Mouse (Mus musculus) C2C12 (cell line): Measurements from ENCODE around the gene Kcnmb2. TPM values are rescaled to one million over a fixed set of nuclear protein-coding genes. Genes with fewer than 3 reads are reported as not detected.

ENCODE experiments used
- H3K27me3 ChIP-seq: one replicate; pipeline ENCODE4 v1.6.1; 2011; ENCODE audit not compliant: control insufficient read depth, insufficient read depth, insufficient read length
- H3K36me3 ChIP-seq: one replicate; pipeline ENCODE4 v1.6.1; 2011; ENCODE audit not compliant: control insufficient read depth, insufficient read depth
- H3K4me3 ChIP-seq: one replicate; pipeline ENCODE4 v1.5.1; 2011; ENCODE audit warnings: mild to moderate bottlenecking, control low read depth; ENCODE audit not compliant: poor library complexity, insufficient read depth, severe bottlenecking
- H3K79me2 ChIP-seq: one replicate; pipeline ENCODE4 v1.6.1; 2011; ENCODE audit not compliant: control insufficient read depth, insufficient read depth
- H3K79me3 ChIP-seq: one replicate; pipeline ENCODE4 v1.6.1; 2011; ENCODE audit warnings: low read depth, control low read depth
- H3ac ChIP-seq: one replicate; pipeline ENCODE3; 2011; ENCODE audit warnings: low read depth; ENCODE audit not compliant: control insufficient read depth, insufficient read length
- CEBPB ChIP-seq: IDR thresholded peaks from one replicate; pipeline ENCODE4 v1.6.1; 2011; ENCODE audit warnings: low read depth, mild to moderate bottlenecking, control low read depth, moderate library complexity
- CTCF ChIP-seq: IDR thresholded peaks from one replicate; pipeline ENCODE4 v1.5.1; 2011; ENCODE audit not compliant: control insufficient read depth, insufficient read depth, insufficient read length
- FOSL1 ChIP-seq: IDR thresholded peaks from one replicate; pipeline ENCODE4 v1.8.0; 2011; ENCODE audit warnings: mild to moderate bottlenecking, low read length; ENCODE audit not compliant: poor library complexity, insufficient read depth, severe bottlenecking
- MAX ChIP-seq: IDR thresholded peaks from one replicate; pipeline ENCODE4 v1.6.1; 2011; ENCODE audit warnings: mild to moderate bottlenecking, control low read depth
- MYOD1 ChIP-seq: IDR thresholded peaks from one replicate; pipeline ENCODE4 v1.6.1; 2011; ENCODE audit warnings: low read depth; ENCODE audit not compliant: control insufficient read depth, insufficient read length
- MYOG ChIP-seq: IDR thresholded peaks from one replicate; pipeline ENCODE4 v1.6.1; 2011; ENCODE audit not compliant: control insufficient read depth, insufficient read length; ENCODE audit errors: extremely low read depth
- USF1 ChIP-seq: IDR thresholded peaks from one replicate; pipeline ENCODE4 v1.6.1; 2011; ENCODE audit warnings: low read depth, mild to moderate bottlenecking, control low read depth, moderate library complexity
- polyA plus RNA-seq: library from polyadenylated mRNA; unstranded; fragments of >200 nt; fragmentation: generic; extraction: Trizol; gene quantifications from one replicate; pipeline ENCODE4 v1.2.1, GENCODE M21; 2012; ENCODE audit warnings: missing spikeins

The Kcnmb2 gene
- polyA plus RNA-seq, 1 experiment: not detected

DNA sequence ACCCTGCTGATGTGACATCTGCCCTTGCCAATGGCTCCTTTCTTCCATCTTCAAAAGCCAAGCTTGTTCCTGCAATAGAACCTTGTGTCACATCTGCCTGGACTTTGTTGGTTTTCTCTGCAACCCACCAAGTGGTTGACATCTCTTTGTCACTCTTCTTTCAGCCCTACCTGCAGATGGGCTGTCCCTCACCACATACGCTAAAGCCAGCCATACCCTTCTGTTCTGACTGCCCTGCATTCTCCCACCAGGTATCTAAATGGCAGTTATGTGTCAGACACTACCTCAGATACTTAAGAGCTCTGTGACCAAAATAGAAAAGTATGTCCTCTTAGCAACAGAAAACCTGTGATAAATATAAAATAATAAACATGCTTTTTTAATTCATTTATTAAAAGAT is 186.5 kb downstream of the Kcnmb2 start:
- H3K36me3 ChIP-seq: no peaks in the 10 kb centered on the region
- TF ChIP-seq USF1 (no peak), MYOG (no peak), MAX (no peak), FOSL1 (no peak), MYOD1 (no peak), CTCF (no peak), CEBPB (no peak)

DNA sequence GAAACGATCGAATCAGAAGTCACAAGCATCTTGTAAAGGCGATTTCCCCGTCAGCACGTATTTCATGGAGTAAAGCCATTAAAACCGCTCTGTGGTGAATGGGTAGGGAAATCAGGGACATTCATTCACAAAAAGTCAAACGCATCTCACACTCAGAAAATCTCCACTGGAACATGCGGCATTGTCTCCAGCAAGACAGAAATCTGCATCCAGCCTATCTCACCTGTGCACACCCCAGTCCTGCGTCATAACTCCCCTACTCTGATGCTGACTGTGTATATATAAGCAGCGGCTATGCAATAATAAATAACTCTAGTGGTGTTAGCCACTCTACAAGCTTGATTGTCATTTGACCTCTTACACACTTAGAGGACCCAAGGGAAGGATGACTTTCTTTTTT is 199.1 kb downstream of the Kcnmb2 start:
- no peaks in the 10 kb centered on the region for H3K27me3 ChIP-seq
- no peak for TF ChIP-seq MAX
- no peak for TF ChIP-seq USF1
- TF ChIP-seq FOSL1: no peak
- TF ChIP-seq CTCF: no peak
- TF ChIP-seq MYOG: no peak
- no peak for TF ChIP-seq CEBPB
- TF ChIP-seq MYOD1: no peak
- H3K4me3 ChIP-seq: no peak overlapping the region

More for the DNA sequence above, 186.5 kb downstream of the Kcnmb2 start:
- Histone ChIP-seq H3K79me2 (no peaks in the 10 kb centered on the region), H3K27me3 (no peaks in the 10 kb centered on the region), H3ac (no peak overlapping the region), H3K79me3 (no peaks in the 10 kb centered on the region), H3K4me3 (no peak overlapping the region)

DNA sequence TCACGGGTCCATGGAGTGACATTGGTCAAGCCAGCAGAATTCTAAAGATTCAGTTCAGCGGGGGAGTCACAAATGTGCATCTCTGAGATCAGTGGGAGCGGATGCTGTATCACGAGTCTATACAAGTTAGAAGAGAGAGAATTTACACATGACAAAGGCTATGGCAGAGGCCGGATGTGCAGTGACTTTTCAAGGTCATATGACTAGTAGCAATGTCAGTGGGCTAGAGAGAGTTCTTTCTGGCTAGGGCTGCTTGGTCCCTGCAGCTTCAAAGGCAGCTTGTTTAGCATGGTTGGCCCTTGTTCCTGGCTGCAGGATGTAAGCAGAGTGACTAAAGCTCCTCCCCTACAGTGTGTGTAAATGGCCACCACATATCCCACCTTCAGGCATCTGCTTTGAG is 217.5 kb downstream of the Kcnmb2 start:
- Histone ChIP-seq H3K4me3 (no peak overlapping the region), H3K79me2 (no peaks in the 10 kb centered on the region), H3K36me3 (no peaks in the 10 kb centered on the region), H3K27me3 (no peaks in the 10 kb centered on the region), H3K79me3 (no peaks in the 10 kb centered on the region), H3ac (no peak overlapping the region)
- TF ChIP-seq CEBPB: no peak
- no peak for TF ChIP-seq CTCF
- TF ChIP-seq MAX: no peak
- TF ChIP-seq MYOG: no peak

More for the DNA sequence above, 199.1 kb downstream of the Kcnmb2 start:
- H3K79me2 ChIP-seq: no peaks in the 10 kb centered on the region
- no peak overlapping the region for H3ac ChIP-seq
- H3K36me3 ChIP-seq: no peaks in the 10 kb centered on the region
- H3K79me3 ChIP-seq: no peaks in the 10 kb centered on the region

DNA sequence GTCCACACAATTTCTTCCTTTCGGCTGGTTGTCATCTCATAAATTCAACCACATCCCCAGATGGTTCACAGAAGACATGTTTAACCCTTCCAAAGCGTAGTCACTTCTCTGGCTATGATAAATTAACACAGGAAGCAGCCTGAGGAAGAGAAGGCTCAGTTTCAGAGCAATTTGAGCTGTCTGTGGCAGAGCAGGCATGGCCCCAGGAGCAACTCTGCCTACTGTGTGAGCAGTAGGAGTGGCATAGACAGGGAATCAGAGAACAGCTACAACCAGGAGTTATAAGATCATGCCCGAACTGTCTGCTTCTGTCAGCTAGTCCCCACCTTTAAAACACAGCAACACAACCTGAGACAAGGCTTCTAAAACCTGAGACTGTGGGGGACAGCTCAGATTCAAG is 219.4 kb downstream of the Kcnmb2 start:
- no peaks in the 10 kb centered on the region for H3K27me3 ChIP-seq
- TF ChIP-seq CTCF: no peak
- TF ChIP-seq MAX: no peak
- no peak for TF ChIP-seq MYOD1
- no peak for TF ChIP-seq CEBPB
- TF ChIP-seq USF1: no peak
- TF ChIP-seq FOSL1: no peak
- no peaks in the 10 kb centered on the region for H3K79me3 ChIP-seq
- H3ac ChIP-seq: no peak overlapping the region
- no peaks in the 10 kb centered on the region for H3K36me3 ChIP-seq
- no peak overlapping the region for H3K4me3 ChIP-seq
- no peaks in the 10 kb centered on the region for H3K79me2 ChIP-seq

DNA sequence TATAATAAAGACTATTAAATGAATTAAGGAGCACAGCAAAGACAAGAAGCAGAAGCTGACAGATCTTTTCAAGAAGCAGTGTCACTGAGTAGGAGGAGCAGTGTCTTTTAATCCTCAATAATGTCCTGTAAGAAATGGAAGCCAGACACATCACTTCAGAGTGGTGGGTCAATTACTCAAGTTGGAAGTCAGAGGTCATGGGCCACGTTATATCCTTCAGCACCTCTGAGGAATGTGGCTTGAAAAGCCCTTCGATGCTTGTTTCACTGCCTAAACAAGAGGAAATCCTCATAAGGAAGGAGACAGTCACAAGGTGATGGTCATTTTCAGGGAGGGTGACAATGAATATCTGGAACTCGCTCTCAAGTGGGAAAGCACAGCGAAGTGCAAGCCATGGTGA is 223.1 kb downstream of the Kcnmb2 start:
- no peaks in the 10 kb centered on the region for H3K36me3 ChIP-seq
- TF ChIP-seq CEBPB (no peak), MAX (no peak), FOSL1 (no peak)
- no peaks in the 10 kb centered on the region for H3K79me2 ChIP-seq
- no peak overlapping the region for H3K4me3 ChIP-seq
- no peaks in the 10 kb centered on the region for H3K79me3 ChIP-seq
- H3K27me3 ChIP-seq: no peaks in the 10 kb centered on the region
- H3ac ChIP-seq: no peak overlapping the region

GRCm38 (mm10) chr3:32128391-32128790 is 226.1 kb downstream of the Kcnmb2 start:
- no peaks in the 10 kb centered on the region for H3K27me3 ChIP-seq
- H3K79me3 ChIP-seq: no peaks in the 10 kb centered on the region
- H3K4me3 ChIP-seq: no peak overlapping the region
- H3K36me3 ChIP-seq: no peaks in the 10 kb centered on the region
- H3ac ChIP-seq: no peak overlapping the region
- TF ChIP-seq MYOD1 (no peak), FOSL1 (no peak), CTCF (no peak), MYOG (no peak), MAX (no peak), USF1 (no peak), CEBPB (no peak)
- no peaks in the 10 kb centered on the region for H3K79me2 ChIP-seq
